Mouse (Mus musculus) heart, adult 2 months (tissue): ENCODE data around the gene Gm17387.

ENCODE experiments used
- CTCF ChIP-seq: fragments of 200-600 bp; IDR thresholded peaks from 2 replicates; pipeline ENCODE4 v1.8.1; 2022; ENCODE audit warnings: antibody characterized with exemption, mild to moderate bottlenecking, moderate library complexity
- EP300 ChIP-seq: fragments of 200-500 bp; IDR thresholded peaks from 2 replicates; pipeline ENCODE4 v1.6.1; 2011; ENCODE audit warnings: low read depth, low read length, control low read depth; ENCODE audit not compliant: insufficient read depth
- POLR2A ChIP-seq: fragments of 200-500 bp; IDR thresholded peaks from 2 replicates; pipeline ENCODE4 v1.6.1; 2011; ENCODE audit warnings: mild to moderate bottlenecking, low read depth, low read length, control low read depth; ENCODE audit not compliant: insufficient read depth

DNA sequence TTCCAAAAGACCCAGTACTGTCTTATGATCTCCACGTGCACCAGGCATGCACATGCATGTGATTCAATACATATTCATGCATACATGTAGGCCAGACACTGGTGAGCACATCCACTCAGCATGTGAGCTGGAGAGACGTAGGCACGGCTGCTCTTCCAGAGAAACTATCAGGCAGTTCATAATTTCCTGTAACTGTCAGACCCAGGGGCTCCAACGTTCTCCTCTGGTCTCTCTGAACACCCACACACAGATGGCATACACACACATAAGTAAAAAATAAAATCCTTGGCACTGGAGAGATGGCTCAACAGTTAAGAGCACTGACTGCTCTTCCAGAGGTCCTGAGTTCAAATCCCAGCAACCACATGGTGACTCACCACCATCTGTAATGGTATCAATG is 44.9 kb downstream of the Gm17387 start:
- no peak for TF ChIP-seq EP300
- no peak for TF ChIP-seq CTCF
- no peak for TF ChIP-seq POLR2A
